Mouse (Mus musculus) brain, embryonic 14.5 days (tissue): ENCODE data around the gene Nynrin. TPM values are rescaled to one million over a fixed set of nuclear protein-coding genes. Genes with fewer than 3 reads are reported as not detected.

Source experiments
- DNase-seq: peaks from one replicate; pipeline ENCODE4 v3.0.0-alpha.2; 2011; ENCODE audit warnings: low read depth
- CTCF ChIP-seq: fragments of 200-500 bp; IDR thresholded peaks from 2 replicates; pipeline ENCODE4 v1.5.1; 2012; ENCODE audit warnings: inconsistent platforms, mild to moderate bottlenecking, moderate library complexity, borderline replicate concordance; ENCODE audit not compliant: insufficient read depth, insufficient read length; ENCODE audit errors: extremely low read depth
- POLR2A ChIP-seq: fragments of 200-500 bp; IDR thresholded peaks from 2 replicates; pipeline ENCODE4 v1.6.1; 2012; ENCODE audit warnings: mild to moderate bottlenecking, inconsistent platforms, borderline replicate concordance; ENCODE audit not compliant: poor library complexity, insufficient read depth, insufficient read length, severe bottlenecking; ENCODE audit errors: extremely low read depth
- polyA plus RNA-seq: library from polyadenylated mRNA; depleted of rRNA; stranded (reverse); fragments of >200 nt; gene quantifications from 2 replicates; pipeline ENCODE4 v1.2.3, GENCODE M21; 2012

Nynrin gene
- polyA plus RNA-seq, 1 experiment, result 24.1 TPM

GRCm38 (mm10) chr14:55872551-55872950 lies 18.7 kb downstream of the Nynrin start:
- no peak for DNase-seq
- TF ChIP-seq CTCF, result no peak

GRCm38 (mm10) chr14:55873242-55873713 lies 19.5 kb downstream of the Nynrin start:
- DNase-seq, result no peak
- TF ChIP-seq CTCF (no peak), POLR2A (no peak)

- DNase-seq, result peak; percentile 81
- TF ChIP-seq CTCF (peak; percentile 94), POLR2A (no peak)
Observed at GRCm38 (mm10) chr14:55873714-55874683, 20.2 kb downstream of the Nynrin start.

- TF ChIP-seq CTCF, result no peak
- TF ChIP-seq POLR2A, result no peak
- peak; percentile 19 for DNase-seq
Observed at GRCm38 (mm10) chr14:55877469-55878315, 23.9 kb downstream of the Nynrin start.

GRCm38 (mm10) chr14:55878316-55878940 lies 24.6 kb downstream of the Nynrin start:
- DNase-seq, result no peak
- TF ChIP-seq POLR2A (no peak), CTCF (no peak)

- TF ChIP-seq CTCF (peak; percentile 72), POLR2A (no peak)
- peak; percentile 88 for DNase-seq
Observed at GRCm38 (mm10) chr14:55879623-55880022, 25.8 kb downstream of the Nynrin start.

- no peak for TF ChIP-seq CTCF
- no peak for TF ChIP-seq POLR2A
- DNase-seq, result no peak
Observed at GRCm38 (mm10) chr14:55880982-55881381, 27.2 kb downstream of the Nynrin start.

- TF ChIP-seq CTCF (no peak), POLR2A (no peak)
- DNase-seq, result no peak
Observed at GRCm38 (mm10) chr14:55882171-55882641, 28.4 kb downstream of the Nynrin start.

- TF ChIP-seq POLR2A, result no peak
- TF ChIP-seq CTCF, result no peak
- no peak for DNase-seq
Observed at GRCm38 (mm10) chr14:55883149-55883661, 29.4 kb downstream of the Nynrin start.

- DNase-seq, result no peak
- TF ChIP-seq CTCF, result no peak
- TF ChIP-seq POLR2A, result no peak
Observed at GRCm38 (mm10) chr14:55883663-55884062, 29.9 kb downstream of the Nynrin start.
